Mouse (Mus musculus) bone marrow macrophage, adult 2 months (primary cell): ENCODE measurements around the gene Ephx3.
A peak's percentile ranks its signal among the peaks of the same experiment; 100 is the strongest.

Source experiments
- CTCF ChIP-seq: IDR thresholded peaks from 2 replicates; pipeline ENCODE4 v1.5.1; 2012; ENCODE audit warnings: low read depth, mild to moderate bottlenecking, low read length, moderate library complexity
- POLR2A ChIP-seq: IDR thresholded peaks from 2 replicates; pipeline ENCODE4 v1.6.1; 2012; ENCODE audit warnings: mild to moderate bottlenecking, low read depth, low read length, borderline replicate concordance

DNA sequence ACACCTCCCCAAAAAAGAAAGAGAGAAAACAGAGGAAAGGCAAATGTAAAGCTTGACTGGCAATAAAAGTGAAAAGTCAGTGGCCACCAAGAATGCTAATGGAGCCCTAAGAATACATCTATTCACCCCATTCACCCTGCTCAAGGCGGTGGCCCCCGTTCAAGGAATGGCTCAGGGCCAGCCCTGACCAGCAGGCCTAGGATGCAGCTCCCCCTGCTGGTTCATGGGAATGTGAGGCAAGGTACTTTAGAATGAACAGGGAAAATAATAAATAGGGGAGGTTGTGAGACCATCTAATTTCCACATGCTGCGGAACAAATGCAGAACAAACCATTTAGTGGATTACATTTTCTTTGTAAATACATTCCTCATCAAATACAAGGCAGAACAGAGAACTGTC lies 20.4 kb upstream of the Ephx3 start:
- peak; percentile 61; the same call in 1 of the 2 replicates for TF ChIP-seq CTCF
- TF ChIP-seq POLR2A: no peak
